Mouse (Mus musculus): Measurements from ENCODE around the gene Sorcs2. TPM values are rescaled to one million over a fixed set of nuclear protein-coding genes. Genes with fewer than 3 reads are reported as not detected.

The Sorcs2 gene
- polyA plus RNA-seq, 1 experiment from 2014 or later, result 8.3 TPM

DNA sequence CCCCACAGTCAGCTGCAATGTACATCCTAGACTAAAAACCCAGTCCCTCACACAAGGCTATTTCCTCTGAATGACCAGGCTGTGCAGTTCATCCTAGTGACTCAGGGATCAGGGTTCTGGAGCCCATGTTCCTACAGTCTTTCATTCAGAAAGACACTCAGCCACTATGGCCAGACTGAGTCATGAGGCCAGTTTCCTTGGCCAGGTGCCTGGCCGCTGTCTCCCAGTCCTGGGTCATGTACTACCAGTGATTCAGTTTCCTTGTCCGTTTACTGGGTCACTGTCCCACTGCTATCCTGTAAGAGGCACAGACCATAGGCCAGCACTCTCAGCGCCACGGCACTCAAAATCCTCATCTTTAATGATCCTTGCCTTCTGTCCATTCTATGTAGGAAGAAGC, 209.6 kb downstream of the Sorcs2 start:
- H3K36me3 ChIP-seq, result no peaks in the 10 kb centered on the region
- WGBS, result 86% methylated on average over 4 of the region's 4 CpGs
- no peaks in the 10 kb centered on the region for H3K9me3 ChIP-seq (replicated peaks)
- no peaks in the 10 kb centered on the region for H3K4me1 ChIP-seq
- no peak for DNase-seq (ENCODE audit: low spot score)
- H3K27ac ChIP-seq, result no peak overlapping the region
- no peak overlapping the region for H3K4me3 ChIP-seq
- H3K27me3 ChIP-seq (ENCODE audit: low read depth, poor library complexity, severe bottlenecking), result no peaks in the 10 kb centered on the region

DNA sequence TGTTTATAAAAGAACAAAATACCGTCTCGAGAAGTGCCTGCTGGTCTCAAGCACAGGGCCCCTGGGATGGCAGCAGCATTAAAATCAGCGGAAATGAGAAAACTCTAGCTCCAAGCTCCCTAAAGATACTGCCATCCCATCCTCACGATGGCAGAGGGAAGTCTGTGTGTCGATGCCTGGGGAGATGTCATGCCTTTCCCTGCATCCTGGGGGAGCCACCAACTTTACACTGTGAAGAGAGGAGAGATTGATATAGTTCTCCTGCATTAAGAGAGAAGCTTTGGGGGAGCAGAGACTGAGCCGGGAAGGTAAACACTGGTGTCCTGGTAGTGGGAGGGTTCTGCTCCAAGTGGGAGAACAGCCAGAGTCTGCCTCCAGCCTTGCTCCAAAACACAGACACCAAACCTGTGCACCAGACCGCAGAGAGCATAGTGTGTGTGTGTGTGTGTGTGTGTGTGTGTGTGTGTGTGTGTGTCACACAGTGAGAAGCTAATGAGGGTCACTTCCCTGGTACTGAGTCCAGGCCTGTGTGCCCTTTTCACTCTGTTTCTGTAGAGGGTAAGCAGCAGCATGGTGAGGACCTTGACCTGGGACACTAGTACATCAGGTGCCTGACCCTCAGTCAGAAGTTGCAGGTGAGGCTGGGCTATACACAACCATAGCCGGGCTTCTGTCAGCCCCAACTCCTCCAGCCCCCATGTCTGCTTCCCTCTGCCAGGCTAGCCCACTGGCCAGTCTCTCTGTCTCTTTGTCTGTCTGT, 211.5 kb downstream of the Sorcs2 start:
- no peaks in the 10 kb centered on the region for H3K27me3 ChIP-seq (ENCODE audit: low read depth, poor library complexity, severe bottlenecking)
- 74% methylated on average over 8 of the region's 8 CpGs for WGBS
- no peak for DNase-seq (ENCODE audit: low spot score)
- no peaks in the 10 kb centered on the region for H3K36me3 ChIP-seq
- H3K27ac ChIP-seq, result no peak overlapping the region
- no peak overlapping the region for H3K4me3 ChIP-seq
- H3K9me3 ChIP-seq (replicated peaks), result no peaks in the 10 kb centered on the region
- H3K4me1 ChIP-seq, result no peaks in the 10 kb centered on the region

DNA sequence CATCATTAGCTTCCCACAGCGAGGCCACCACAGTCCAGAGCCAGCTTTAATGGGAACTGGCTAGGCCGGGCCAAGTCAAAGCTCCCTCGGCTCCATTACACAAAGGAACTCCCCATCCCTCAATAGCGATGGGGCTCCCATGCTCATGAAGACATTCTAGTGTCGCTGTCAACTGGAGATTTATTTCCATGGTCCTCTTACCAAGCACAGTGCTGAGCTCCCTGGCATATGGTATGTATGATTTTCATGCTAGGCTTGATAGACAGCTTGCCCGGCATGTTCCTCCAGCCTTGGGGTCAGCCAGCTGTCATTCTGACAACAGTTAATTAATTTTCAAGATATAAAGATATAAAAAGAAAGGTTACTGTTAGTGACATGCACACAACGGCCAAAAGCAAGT, 215.6 kb downstream of the Sorcs2 start:
- H3K27me3 ChIP-seq (ENCODE audit: low read depth, poor library complexity, severe bottlenecking), result no peaks in the 10 kb centered on the region
- no peaks in the 10 kb centered on the region for H3K9me3 ChIP-seq (replicated peaks)
- peaks cover 5% of the 10 kb centered on the region; the same call in 1 of the 2 replicates for H3K4me1 ChIP-seq
- no peak overlapping the region for H3K27ac ChIP-seq
- no peak overlapping the region for H3K4me3 ChIP-seq
- WGBS, result 89% methylated on average over 7 of the region's 7 CpGs
- no peaks in the 10 kb centered on the region for H3K36me3 ChIP-seq
- no peak for DNase-seq (ENCODE audit: low spot score)

DNA sequence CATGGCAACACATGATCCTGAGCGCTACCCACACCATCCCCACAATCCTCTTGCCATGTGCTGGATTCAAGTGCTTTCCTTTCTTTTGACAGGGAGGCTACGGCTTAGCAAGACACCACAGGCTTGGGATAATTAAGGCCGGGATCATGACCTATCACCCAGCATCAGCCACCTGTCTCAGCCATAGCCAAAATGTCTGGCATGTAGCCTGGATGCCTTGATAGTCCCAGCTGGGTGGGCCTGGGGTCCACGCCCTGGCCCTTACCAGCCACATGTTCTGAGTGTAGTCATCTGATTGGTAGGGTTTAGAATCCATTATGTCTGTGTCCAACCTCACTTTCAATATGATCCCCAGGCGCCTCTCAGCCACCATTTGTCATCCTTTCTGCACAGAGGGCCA, 218.2 kb downstream of the Sorcs2 start:
- no peak overlapping the region for H3K27ac ChIP-seq
- H3K4me1 ChIP-seq, result peaks cover 14% of the 10 kb centered on the region
- no peak overlapping the region for H3K4me3 ChIP-seq
- no peaks in the 10 kb centered on the region for H3K9me3 ChIP-seq (replicated peaks)
- no peaks in the 10 kb centered on the region for H3K27me3 ChIP-seq (ENCODE audit: low read depth, poor library complexity, severe bottlenecking)
- WGBS, result 83% methylated on average over 5 of the region's 5 CpGs
- no peaks in the 10 kb centered on the region for H3K36me3 ChIP-seq
- DNase-seq (ENCODE audit: low spot score), result no peak

DNA sequence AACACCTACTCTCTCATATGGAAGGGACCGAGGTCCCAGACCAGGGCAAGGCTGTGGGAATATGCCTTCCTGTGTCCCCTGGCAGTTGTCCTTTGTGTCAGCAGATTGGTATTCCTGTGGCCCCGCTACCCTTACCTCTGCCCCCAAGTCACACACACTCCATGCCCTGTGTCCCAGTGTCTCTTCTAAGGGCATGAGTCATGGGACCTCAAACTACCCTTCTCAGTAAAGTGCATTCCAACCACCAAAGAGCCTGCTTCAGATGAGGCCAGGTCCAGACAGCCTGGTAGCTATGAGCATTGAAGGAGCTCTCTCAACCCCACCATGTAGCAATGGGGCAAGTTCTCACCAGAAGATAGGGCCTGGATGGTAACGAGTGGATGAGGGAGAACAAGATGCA, 219.2 kb downstream of the Sorcs2 start:
- Histone ChIP-seq H3K4me3 (no peak overlapping the region), H3K36me3 (no peaks in the 10 kb centered on the region), H3K4me1 (peaks cover 24% of the 10 kb centered on the region), H3K9me3 (replicated peaks) (no peaks in the 10 kb centered on the region), H3K27me3 (ENCODE audit: low read depth, poor library complexity, severe bottlenecking) (no peaks in the 10 kb centered on the region), H3K27ac (no peak overlapping the region)
- DNase-seq (ENCODE audit: low spot score), result no peak
- 86% methylated on average over 3 of the region's 3 CpGs for WGBS

DNA sequence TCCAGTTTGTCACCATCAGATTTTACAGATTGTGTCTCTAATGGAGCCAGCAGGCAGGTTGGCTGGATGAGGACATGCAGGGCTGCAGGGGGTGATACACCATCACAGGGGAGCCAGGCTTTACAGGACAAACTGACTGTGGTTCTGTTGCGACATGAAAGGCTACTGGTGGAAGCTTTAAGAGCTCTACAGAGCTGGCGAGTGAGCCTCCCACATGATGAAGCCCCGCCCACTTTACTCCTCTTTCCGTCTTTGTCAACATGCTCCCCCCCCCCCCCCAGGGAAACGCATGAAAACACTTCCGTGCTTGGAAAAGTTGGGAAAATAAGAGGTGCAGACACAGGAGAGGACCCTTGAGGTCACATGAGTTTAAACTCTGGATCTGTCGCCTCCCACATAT, 219.7 kb downstream of the Sorcs2 start:
- 60% methylated on average over 7 of the region's 7 CpGs for WGBS
- H3K4me3 ChIP-seq, result no peak overlapping the region

DNA sequence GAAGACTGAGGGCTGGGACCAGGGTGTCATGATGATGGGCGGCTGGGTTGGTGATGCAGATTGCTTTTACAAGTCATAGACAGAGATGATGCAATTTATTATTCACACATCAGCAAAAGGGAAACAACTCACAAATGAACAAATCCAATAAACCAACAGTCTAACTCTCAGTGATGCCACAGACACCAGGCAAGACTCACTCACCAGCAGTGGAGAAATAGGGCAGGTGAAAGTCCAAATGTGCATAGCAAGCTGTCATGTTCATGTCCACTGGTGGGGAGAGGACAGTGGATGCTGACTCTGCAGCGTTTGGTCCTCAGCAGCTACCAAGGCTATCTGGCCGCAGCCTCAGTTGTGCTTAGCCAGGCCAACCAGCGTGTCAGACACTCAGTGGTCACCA, 221.1 kb downstream of the Sorcs2 start:
- Histone ChIP-seq H3K4me3 (no peak overlapping the region), H3K9me3 (replicated peaks) (no peaks in the 10 kb centered on the region), H3K36me3 (no peaks in the 10 kb centered on the region), H3K27ac (no peak overlapping the region), H3K27me3 (ENCODE audit: low read depth, poor library complexity, severe bottlenecking) (no peaks in the 10 kb centered on the region), H3K4me1 (peaks cover 27% of the 10 kb centered on the region)
- 90% methylated on average over 4 of the region's 4 CpGs for WGBS
- no peak for DNase-seq (ENCODE audit: low spot score)

More for the DNA sequence above, 219.7 kb downstream of the Sorcs2 start:
- Histone ChIP-seq H3K27ac (no peak overlapping the region), H3K4me1 (peaks cover 24% of the 10 kb centered on the region), H3K9me3 (replicated peaks) (no peaks in the 10 kb centered on the region), H3K36me3 (no peaks in the 10 kb centered on the region), H3K27me3 (ENCODE audit: low read depth, poor library complexity, severe bottlenecking) (no peaks in the 10 kb centered on the region)
- no peak for DNase-seq (ENCODE audit: low spot score)

DNA sequence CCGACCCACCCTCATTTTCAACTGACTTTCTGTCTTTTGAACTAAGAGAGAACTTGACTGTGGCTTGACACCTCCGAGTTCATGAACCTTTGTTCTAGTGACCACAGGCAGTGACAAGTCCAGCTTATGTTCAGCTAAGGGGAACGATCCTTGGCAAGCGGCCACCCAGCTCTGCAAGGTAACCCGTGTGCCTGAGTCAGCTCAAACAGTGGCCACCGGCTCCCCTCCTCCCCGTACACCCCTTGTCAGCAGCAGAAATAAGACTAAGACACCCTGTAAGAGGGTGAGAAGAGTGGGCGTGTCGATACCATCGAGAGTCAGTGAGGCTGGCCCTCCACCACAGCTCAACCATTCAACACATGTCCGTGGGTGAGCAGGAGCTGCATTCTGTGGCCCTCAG, 221.5 kb downstream of the Sorcs2 start:
- 90% methylated on average over 11 of the region's 11 CpGs for WGBS
- H3K36me3 ChIP-seq, result no peaks in the 10 kb centered on the region
- peaks cover 27% of the 10 kb centered on the region for H3K4me1 ChIP-seq
- DNase-seq (ENCODE audit: low spot score), result no peak
- H3K27me3 ChIP-seq (ENCODE audit: low read depth, poor library complexity, severe bottlenecking), result no peaks in the 10 kb centered on the region
- H3K27ac ChIP-seq, result no peak overlapping the region
- H3K4me3 ChIP-seq, result no peak overlapping the region
- H3K9me3 ChIP-seq (replicated peaks), result no peaks in the 10 kb centered on the region

DNA sequence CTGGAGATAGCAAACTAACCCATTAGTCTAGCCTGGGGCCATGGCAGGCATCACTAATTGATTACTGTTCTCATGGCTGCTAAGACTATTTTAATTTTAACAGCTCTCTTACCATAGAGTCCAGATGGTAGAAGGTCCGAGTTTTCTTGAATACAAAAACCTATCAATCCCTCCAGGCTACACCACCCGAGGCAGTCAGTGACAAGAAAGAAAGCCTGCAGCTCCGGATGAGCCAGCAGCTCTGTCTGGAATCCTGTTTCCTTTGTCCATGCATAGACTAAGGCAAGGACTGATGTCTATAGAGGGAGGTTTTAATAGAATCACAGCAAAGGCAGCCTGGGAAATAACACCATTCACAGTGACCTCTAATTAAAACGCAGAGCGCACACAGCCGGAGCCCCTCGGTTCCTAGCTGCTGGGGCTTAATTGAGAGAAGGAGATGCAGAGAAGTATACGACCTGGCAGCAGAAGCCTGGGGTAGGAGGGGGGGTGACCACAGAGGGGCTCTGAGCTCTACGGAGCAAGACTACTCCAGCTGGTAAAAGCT, 223.3 kb downstream of the Sorcs2 start:
- Histone ChIP-seq H3K36me3 (no peaks in the 10 kb centered on the region), H3K27me3 (ENCODE audit: low read depth, poor library complexity, severe bottlenecking) (no peaks in the 10 kb centered on the region), H3K4me1 (peaks cover 27% of the 10 kb centered on the region), H3K4me3 (no peak overlapping the region; the same call in 1 of the 2 replicates), H3K27ac (peak overlapping the region; percentile 68; the same call in 1 of the 2 replicates), H3K9me3 (replicated peaks) (no peaks in the 10 kb centered on the region)
- peak; percentile 40 for DNase-seq (ENCODE audit: low spot score)
- WGBS, result 37% methylated on average over 9 of the region's 9 CpGs

DNA sequence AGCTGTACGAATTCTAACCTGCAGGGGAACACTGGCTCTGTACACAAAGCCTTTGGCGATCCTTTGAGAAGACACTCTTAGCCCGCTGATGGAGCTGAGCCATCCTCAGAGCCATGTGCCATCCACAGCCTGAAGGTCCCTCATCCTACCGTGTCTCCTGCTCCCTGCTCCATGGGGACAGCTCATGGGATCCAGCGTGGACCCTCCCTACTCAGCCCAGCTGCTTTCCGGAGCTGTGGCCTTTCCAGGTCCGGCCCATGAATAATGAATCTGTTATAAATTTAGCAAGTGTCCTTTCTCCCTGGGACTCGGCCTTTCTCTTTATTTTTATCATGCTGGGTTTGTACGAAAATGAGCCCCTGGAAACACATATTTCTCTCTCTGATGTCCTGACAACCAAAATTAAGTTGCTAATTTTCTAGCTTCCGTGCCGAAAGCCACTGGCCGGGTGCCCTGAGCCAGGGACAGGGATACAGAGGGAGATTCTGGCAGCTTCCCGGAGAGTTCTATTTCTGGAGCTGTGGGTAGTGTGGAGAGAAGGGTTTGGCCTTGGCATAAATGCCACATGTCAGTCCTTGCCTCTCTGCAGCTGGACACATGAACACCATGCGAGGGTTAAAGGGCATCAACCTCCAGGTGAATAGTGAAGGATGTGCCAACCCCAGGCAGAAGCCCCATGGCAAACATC, 228.8 kb downstream of the Sorcs2 start:
- H3K9me3 ChIP-seq (replicated peaks), result no peaks in the 10 kb centered on the region
- H3K4me3 ChIP-seq, result no peak overlapping the region
- DNase-seq (ENCODE audit: low spot score), result no peak
- no peaks in the 10 kb centered on the region for H3K36me3 ChIP-seq
- WGBS, result 84% methylated on average over 14 of the region's 14 CpGs
- no peaks in the 10 kb centered on the region for H3K27me3 ChIP-seq (ENCODE audit: low read depth, poor library complexity, severe bottlenecking)
- H3K4me1 ChIP-seq, result peaks cover 6% of the 10 kb centered on the region
- H3K27ac ChIP-seq, result no peak overlapping the region

DNA sequence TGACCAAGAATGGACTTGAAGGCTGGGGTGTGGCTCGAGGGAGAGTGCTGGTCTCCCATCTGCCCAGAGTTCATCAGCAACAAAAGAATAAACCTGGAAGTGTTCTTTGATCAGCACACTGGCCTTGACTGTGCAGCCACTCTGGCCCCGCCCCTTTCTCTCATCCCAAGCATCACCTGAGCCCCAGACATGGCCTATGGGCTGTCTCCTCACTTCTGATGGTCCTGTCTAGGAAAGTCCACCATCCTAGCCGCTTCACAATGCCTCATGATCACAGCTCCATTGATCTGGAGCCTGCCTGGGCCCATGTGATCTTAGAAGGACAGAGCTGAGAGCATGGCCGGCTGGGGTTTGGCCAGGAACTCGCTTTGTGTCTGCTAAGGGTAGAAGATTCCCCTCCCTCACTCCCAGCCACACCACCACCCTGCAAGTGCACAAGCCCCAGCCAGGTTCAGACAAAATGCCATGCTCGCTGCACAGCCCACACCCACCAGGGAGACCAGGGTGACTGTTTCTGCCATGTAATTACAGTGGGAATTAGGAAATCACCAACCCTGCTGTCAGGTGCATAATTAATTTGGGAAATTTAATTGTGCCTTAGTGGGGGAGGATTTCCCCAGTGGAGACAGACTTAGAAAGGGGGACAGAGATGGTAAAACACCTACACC, 231.5 kb downstream of the Sorcs2 start:
- H3K27me3 ChIP-seq (ENCODE audit: low read depth, poor library complexity, severe bottlenecking), result no peaks in the 10 kb centered on the region
- no peak for DNase-seq (ENCODE audit: low spot score)
- no peak overlapping the region for H3K4me3 ChIP-seq
- no peaks in the 10 kb centered on the region for H3K36me3 ChIP-seq
- 80% methylated on average over 6 of the region's 6 CpGs for WGBS
- H3K27ac ChIP-seq, result no peak overlapping the region
- H3K9me3 ChIP-seq (replicated peaks), result no peaks in the 10 kb centered on the region
- H3K4me1 ChIP-seq, result peaks cover 17% of the 10 kb centered on the region

DNA sequence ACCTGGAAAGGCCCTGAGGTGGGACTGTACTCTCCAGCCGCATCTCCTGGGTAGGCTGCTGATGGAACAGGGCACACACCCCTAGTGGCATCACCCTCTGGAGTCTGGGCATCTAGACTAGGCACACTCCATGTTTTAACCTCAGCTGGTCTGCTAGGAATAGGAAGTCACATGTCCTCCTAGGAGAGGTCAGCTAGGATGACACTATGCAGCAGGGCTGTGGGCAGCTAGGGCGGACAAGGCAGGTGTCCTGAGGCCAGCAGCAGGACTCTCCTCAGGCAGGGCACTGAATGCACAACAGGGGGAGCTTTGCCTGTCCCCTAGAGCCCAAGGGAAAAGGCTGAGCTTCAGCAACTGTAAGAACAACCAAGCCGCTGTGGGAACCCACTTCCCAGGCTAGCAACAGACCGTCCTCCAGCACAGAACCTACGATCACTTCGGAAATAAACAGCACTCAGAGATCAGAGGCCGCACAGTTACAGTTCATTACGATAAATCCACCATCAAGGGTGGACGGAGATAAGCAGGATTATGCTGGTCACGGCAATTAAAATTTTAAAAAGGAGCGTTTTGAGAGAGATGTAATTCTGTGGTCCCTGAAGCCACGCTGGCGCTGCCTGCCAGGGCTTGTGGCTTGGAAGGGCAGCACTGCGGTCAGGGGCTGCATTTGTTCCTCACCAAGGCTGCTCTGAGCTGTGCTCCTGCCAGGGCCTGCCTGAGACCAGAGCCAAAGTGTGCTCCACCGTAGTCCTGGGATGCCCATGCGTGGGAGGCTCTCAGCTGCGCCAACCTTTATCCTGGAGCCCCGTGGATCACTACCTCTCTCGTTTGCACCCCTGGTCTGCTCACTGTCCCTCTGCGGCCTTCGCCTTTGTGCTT, 232.3 kb downstream of the Sorcs2 start:
- Histone ChIP-seq H3K27ac (no peak overlapping the region), H3K36me3 (no peaks in the 10 kb centered on the region), H3K4me1 (peaks cover 24% of the 10 kb centered on the region), H3K9me3 (replicated peaks) (no peaks in the 10 kb centered on the region), H3K4me3 (no peak overlapping the region), H3K27me3 (ENCODE audit: low read depth, poor library complexity, severe bottlenecking) (no peaks in the 10 kb centered on the region)
- DNase-seq (ENCODE audit: low spot score), result no peak
- WGBS, result 86% methylated on average over 21 of the region's 21 CpGs

Measured in limb, embryonic 10.5 days (tissue).